Mouse (Mus musculus) kidney, embryonic 14.5 days (tissue): ENCODE results near the gene Il17rd. TPM values are rescaled to one million over a fixed set of nuclear protein-coding genes. Genes with fewer than 3 reads are reported as not detected.

Experiments used
- ATAC-seq: fragments of 200-750 bp; cut with Nextera tagmentation; 2 replicates; pipeline ENCODE4 v1.8.0; 2017; ENCODE audit warnings: moderate number of reproducible peaks, mild to moderate bottlenecking, moderate TSS enrichment, moderate library complexity; ENCODE audit not compliant: low FRiP score, low TSS enrichment
- H3K27ac ChIP-seq: fragments of 300-500 bp; sonication (generic); 2 replicates; pipeline ENCODE4 v1.5.1; 2014; ENCODE audit warnings: low read depth, mild to moderate bottlenecking, low read length, moderate library complexity, mixed read lengths
- H3K27me3 ChIP-seq: fragments of 300-500 bp; sonication (generic); 2 replicates; pipeline ENCODE4 v1.6.1; 2014; ENCODE audit warnings: mild to moderate bottlenecking, low read length; ENCODE audit not compliant: control insufficient read depth, insufficient read depth
- H3K36me3 ChIP-seq: fragments of 300-500 bp; sonication (generic); 2 replicates; pipeline ENCODE4 v1.6.1; 2014; ENCODE audit warnings: low read length, mixed read lengths; ENCODE audit not compliant: control insufficient read depth, insufficient read depth
- H3K4me1 ChIP-seq: fragments of 300-500 bp; sonication (generic); 2 replicates; pipeline ENCODE4 v1.6.1; 2014; ENCODE audit warnings: low read length, mixed read lengths; ENCODE audit not compliant: control insufficient read depth, insufficient read depth
- H3K4me2 ChIP-seq: fragments of 300-500 bp; sonication (generic); replicated peaks from 2 replicates; pipeline ENCODE4 v1.6.1; 2014; ENCODE audit warnings: low read depth, mild to moderate bottlenecking, low read length
- H3K4me3 ChIP-seq: fragments of 300-500 bp; sonication (generic); 2 replicates; pipeline ENCODE4 v1.5.1; 2014; ENCODE audit warnings: mild to moderate bottlenecking, low read length
- H3K9ac ChIP-seq: fragments of 300-500 bp; sonication (generic); 2 replicates; pipeline ENCODE4 v1.6.1; 2014; ENCODE audit warnings: low read depth, mild to moderate bottlenecking, low read length, moderate library complexity
- H3K9me3 ChIP-seq: fragments of 300-500 bp; sonication (generic); 2 replicates; pipeline ENCODE4 v1.6.1; 2016; ENCODE audit warnings: low read length; ENCODE audit not compliant: control insufficient read depth
- WGBS: fragments of 180-500 bp; shearing (Covaris S2); extraction: QIAGEN DNeasy Blood & Tissue Kit; methylation state at CpG from one replicate; pipeline ENCODE4 v1.1.7; 2014; 5-methylcytosine and 5-hydroxymethylcytosine counted together
- polyA plus RNA-seq: library from polyadenylated mRNA; unstranded; fragments of >200 nt; fragmentation: Nextera tagmentation; extraction: Ambion mirVana; gene quantifications from 2 replicates; pipeline ENCODE4 v1.2.1, GENCODE M21; 2014

Il17rd gene
- polyA plus RNA-seq, 1 experiment from 2014 or later: 9.2 TPM

GRCm38 (mm10) chr14:27115991-27116390 lies 77.2 kb downstream of the Il17rd start:
- Histone ChIP-seq H3K4me2 (no peak overlapping the region), H3K27me3 (peaks cover 5% of the 10 kb centered on the region; the same call in 1 of the 2 replicates)
- ATAC-seq: no peak

GRCm38 (mm10) chr14:27116577-27117165 lies 77.9 kb downstream of the Il17rd start:
- no peaks in the 10 kb centered on the region for H3K4me1 ChIP-seq
- no peak overlapping the region for H3K4me2 ChIP-seq
- H3K36me3 ChIP-seq: no peaks in the 10 kb centered on the region
- no peak overlapping the region for H3K27ac ChIP-seq
- H3K27me3 ChIP-seq: peaks cover 5% of the 10 kb centered on the region; the same call in 1 of the 2 replicates
- no peak overlapping the region for H3K9ac ChIP-seq
- WGBS: 78% methylated on average over 4 of the region's 4 CpGs
- ATAC-seq: no peak
- H3K4me3 ChIP-seq: no peak overlapping the region
- no peaks in the 10 kb centered on the region for H3K9me3 ChIP-seq

More at GRCm38 (mm10) chr14:27115991-27116390, 77.2 kb downstream of the Il17rd start:
- Histone ChIP-seq H3K4me1 (no peaks in the 10 kb centered on the region), H3K27ac (no peak overlapping the region), H3K36me3 (no peaks in the 10 kb centered on the region), H3K9ac (no peak overlapping the region), H3K4me3 (no peak overlapping the region), H3K9me3 (no peaks in the 10 kb centered on the region)
- 79% methylated on average over 6 of the region's 6 CpGs for WGBS

- no peaks in the 10 kb centered on the region for H3K36me3 ChIP-seq
- ATAC-seq: no peak
- no peak overlapping the region for H3K4me3 ChIP-seq
- no peak overlapping the region for H3K4me2 ChIP-seq
- H3K27me3 ChIP-seq: peaks cover 5% of the 10 kb centered on the region; the same call in 1 of the 2 replicates
- H3K9me3 ChIP-seq: no peaks in the 10 kb centered on the region
- H3K27ac ChIP-seq: no peak overlapping the region
- WGBS: 58% methylated on average over 5 of the region's 5 CpGs
- no peak overlapping the region for H3K9ac ChIP-seq
- H3K4me1 ChIP-seq: no peaks in the 10 kb centered on the region
These were observed 79.8 kb downstream of the Il17rd start for GRCm38 (mm10) chr14:27118546-27118945.

GRCm38 (mm10) chr14:27122646-27123045 lies 83.9 kb downstream of the Il17rd start:
- no peak overlapping the region for H3K27ac ChIP-seq
- H3K27me3 ChIP-seq: no peaks in the 10 kb centered on the region
- H3K9ac ChIP-seq: no peak overlapping the region
- H3K9me3 ChIP-seq: no peaks in the 10 kb centered on the region
- no peak overlapping the region for H3K4me3 ChIP-seq
- no peak overlapping the region for H3K4me2 ChIP-seq
- H3K4me1 ChIP-seq: no peaks in the 10 kb centered on the region
- 84% methylated on average over 3 of the region's 3 CpGs for WGBS
- H3K36me3 ChIP-seq: no peaks in the 10 kb centered on the region
- ATAC-seq: no peak

GRCm38 (mm10) chr14:27123543-27123942 lies 84.8 kb downstream of the Il17rd start:
- Histone ChIP-seq H3K4me3 (no peak overlapping the region), H3K27ac (no peak overlapping the region), H3K27me3 (no peaks in the 10 kb centered on the region), H3K36me3 (no peaks in the 10 kb centered on the region), H3K9me3 (no peaks in the 10 kb centered on the region), H3K4me1 (no peaks in the 10 kb centered on the region), H3K9ac (no peak overlapping the region), H3K4me2 (no peak overlapping the region)
- no peak for ATAC-seq
- 49% methylated on average over 8 of the region's 8 CpGs for WGBS

GRCm38 (mm10) chr14:27130031-27130430 lies 91.3 kb downstream of the Il17rd start:
- Histone ChIP-seq H3K4me2 (no peak overlapping the region), H3K27ac (no peak overlapping the region), H3K4me1 (no peaks in the 10 kb centered on the region), H3K9ac (no peak overlapping the region), H3K4me3 (no peak overlapping the region), H3K27me3 (no peaks in the 10 kb centered on the region), H3K9me3 (no peaks in the 10 kb centered on the region), H3K36me3 (no peaks in the 10 kb centered on the region)
- WGBS: 90% methylated on average over 3 of the region's 3 CpGs
- ATAC-seq: no peak

GRCm38 (mm10) chr14:27130676-27131075 lies 91.9 kb downstream of the Il17rd start:
- 54% methylated on average over 1 of the region's 1 CpGs for WGBS
- ATAC-seq: no peak
- H3K27ac ChIP-seq: no peak overlapping the region
- H3K4me1 ChIP-seq: no peaks in the 10 kb centered on the region
- no peak overlapping the region for H3K9ac ChIP-seq
- no peaks in the 10 kb centered on the region for H3K27me3 ChIP-seq
- H3K9me3 ChIP-seq: no peaks in the 10 kb centered on the region
- no peak overlapping the region for H3K4me3 ChIP-seq
- H3K36me3 ChIP-seq: no peaks in the 10 kb centered on the region
- H3K4me2 ChIP-seq: no peak overlapping the region

GRCm38 (mm10) chr14:27131521-27131920 lies 92.8 kb downstream of the Il17rd start:
- WGBS: 77% methylated on average over 1 of the region's 1 CpGs
- no peaks in the 10 kb centered on the region for H3K9me3 ChIP-seq
- H3K4me1 ChIP-seq: no peaks in the 10 kb centered on the region
- ATAC-seq: no peak
- H3K9ac ChIP-seq: no peak overlapping the region
- no peaks in the 10 kb centered on the region for H3K36me3 ChIP-seq
- H3K27me3 ChIP-seq: no peaks in the 10 kb centered on the region
- H3K27ac ChIP-seq: no peak overlapping the region
- H3K4me2 ChIP-seq: no peak overlapping the region
- H3K4me3 ChIP-seq: no peak overlapping the region

GRCm38 (mm10) chr14:27138891-27139290 lies 100.2 kb downstream of the Il17rd start:
- no peak overlapping the region for H3K27ac ChIP-seq
- H3K4me1 ChIP-seq: no peaks in the 10 kb centered on the region
- H3K27me3 ChIP-seq: no peaks in the 10 kb centered on the region
- no peaks in the 10 kb centered on the region for H3K36me3 ChIP-seq
- WGBS: 66% methylated on average over 9 of the region's 9 CpGs
- H3K9me3 ChIP-seq: no peaks in the 10 kb centered on the region
- ATAC-seq: no peak; the same call in 1 of the 2 replicates
- H3K4me3 ChIP-seq: no peak overlapping the region
- H3K9ac ChIP-seq: no peak overlapping the region
- no peak overlapping the region for H3K4me2 ChIP-seq
